Mouse (Mus musculus) central nervous system, embryonic 14 days (tissue): ENCODE data around the gene Olfr963. TPM values are rescaled to one million over a fixed set of nuclear protein-coding genes. Genes with fewer than 3 reads are reported as not detected.

Source experiments
- polyA plus RNA-seq: library from polyadenylated mRNA; depleted of rRNA; stranded (reverse); fragments of >200 nt; gene quantifications from 2 replicates; pipeline ENCODE4 v1.2.3, GENCODE M21; 2012; rRNA removed

The Olfr963 gene
- polyA plus RNA-seq = not detected in 2 replicates

GRCm38 (mm10) chr9:39666905-39667304 is at the start of gene Olfr963:
TSS of gene Olfr963 (plus strand) at chr9:39667205.

GRCm38 (mm10) chr9:39621073-39621472 is 45.9 kb upstream of the Olfr963 start, which contains the start of gene Olfr960:
TSS of gene Olfr960 (plus strand) at chr9:39621373.

GRCm38 (mm10) chr9:39644785-39645184 is 22.2 kb upstream of the Olfr963 start, which contains the start of gene Olfr961:
TSS of gene Olfr961 (plus strand) at chr9:39645085.

GRCm38 (mm10) chr9:39707017-39707416 is 40.0 kb downstream of the Olfr963 start, which contains the start of gene Olfr149:
TSS of gene Olfr149 (minus strand) at chr9:39707117.

GRCm38 (mm10) chr9:39711053-39711452 is 44.0 kb downstream of the Olfr963 start, which contains the start of gene Olfr965:
TSS of gene Olfr965 (plus strand) at chr9:39711353.

Other genes with a start within 250 kb of the Olfr963 start
- not detected in 2 replicates for gene Olfr952, start 240.1 kb upstream of the Olfr963 start, polyA plus RNA-seq
- gene Olfr954, start 210.5 kb upstream of the Olfr963 start, polyA plus RNA-seq = not detected in 2 replicates
- gene Olfr955, start 195.3 kb upstream of the Olfr963 start, polyA plus RNA-seq = not detected in 2 replicates
- gene Olfr44, start 173.2 kb upstream of the Olfr963 start, polyA plus RNA-seq = not detected in 2 replicates
- not detected in 2 replicates for gene Olfr957, start 151.4 kb upstream of the Olfr963 start, polyA plus RNA-seq
- not detected in 2 replicates for gene Olfr958, start 113.2 kb upstream of the Olfr963 start, polyA plus RNA-seq
- 0.03 TPM in 1 of 2 replicates, not detected in the other for gene Olfr959, start 91.6 kb upstream of the Olfr963 start, polyA plus RNA-seq
- 53.4 and 77.5 TPM in 2 replicates for gene AW551984, start 62.8 kb upstream of the Olfr963 start, polyA plus RNA-seq
- gene Olfr148, start 56.5 kb upstream of the Olfr963 start, polyA plus RNA-seq = not detected in 2 replicates
- gene Olfr960, start 45.8 kb upstream of the Olfr963 start, polyA plus RNA-seq = not detected in 2 replicates
- not detected in 2 replicates for gene Olfr961, start 22.1 kb upstream of the Olfr963 start, polyA plus RNA-seq
- not detected in 2 replicates for gene Olfr149, start 39.9 kb downstream of the Olfr963 start, polyA plus RNA-seq
- gene Olfr965, start 44.1 kb downstream of the Olfr963 start, polyA plus RNA-seq = not detected in 2 replicates
- gene Olfr150, start 63.8 kb downstream of the Olfr963 start, polyA plus RNA-seq = not detected in 2 replicates
- not detected in 2 replicates for gene Olfr967, start 79.0 kb downstream of the Olfr963 start, polyA plus RNA-seq
- gene Olfr968, start 116.0 kb downstream of the Olfr963 start, polyA plus RNA-seq = not detected in 2 replicates
- not detected in 2 replicates for gene Olfr969, start 123.7 kb downstream of the Olfr963 start, polyA plus RNA-seq
- not detected in 2 replicates for gene Olfr970, start 141.7 kb downstream of the Olfr963 start, polyA plus RNA-seq
- gene Olfr971, start 169.7 kb downstream of the Olfr963 start, polyA plus RNA-seq = not detected in 2 replicates
- not detected in 2 replicates for gene Olfr972, start 199.2 kb downstream of the Olfr963 start, polyA plus RNA-seq
- gene Olfr229, start 240.1 kb downstream of the Olfr963 start, polyA plus RNA-seq = not detected in 2 replicates